Mouse (Mus musculus) gastrocnemius, postnatal 14 days (tissue): ENCODE data around the gene Cdip1. TPM values are rescaled to one million over a fixed set of nuclear protein-coding genes. Genes with fewer than 3 reads are reported as not detected.
"Not testable (repeated sequence)": the region's sequence is repeated elsewhere in the genome, so short reads cannot be mapped to it uniquely, and the experiment has no call there.

Experiments
- DNase-seq: peaks from one replicate; pipeline ENCODE4 v3.0.0; 2021; ENCODE audit warnings: mixed read lengths
- intact Hi-C: fragments of 180-260 bp; cut with DNase I; formaldehyde crosslinking; loops from one replicate; pipeline ENCODE4 v1.15.1; 2025; ENCODE audit warnings: low total_unique reads
- long read RNA-seq, 2 experiments: library from polyadenylated mRNA; stranded (forward); transcript quantifications; one replicate each; pipeline ENCODE4 v2.0.0; 2021
- total RNA-seq, 2 experiments: library from RNA; stranded (reverse); gene quantifications; 2 replicates each; pipeline ENCODE4 v1.2.3; 2021

Cdip1 gene
- 10 to 100 TPM; 61.9 to 62.7 TPM for total RNA-seq
- long read RNA-seq, experiment 1, transcript Cdip1-203 (6 exons, 2,554 nt), result minor isoform, 5 of 129 reads
- long read RNA-seq, experiment 1, transcript Cdip1-201 (6 exons, 3,953 nt), result major isoform, 86 of 129 reads
- long read RNA-seq, experiment 1, partial matches to known transcripts, result 22 of 129 reads
- long read RNA-seq, experiment 1, other reads (novel, unspliced or antisense), result 14 of 129 reads
- long read RNA-seq, experiment 2, transcript Cdip1-203 (6 exons, 2,554 nt), result minor isoform, 17 of 158 reads
- long read RNA-seq, experiment 2, transcript Cdip1-201 (6 exons, 3,953 nt), result major isoform, 112 of 158 reads
- long read RNA-seq, experiment 2, partial matches to known transcripts, result 1 of 158 reads
- long read RNA-seq, experiment 2, other reads (novel, unspliced or antisense), result 28 of 158 reads

DNA sequence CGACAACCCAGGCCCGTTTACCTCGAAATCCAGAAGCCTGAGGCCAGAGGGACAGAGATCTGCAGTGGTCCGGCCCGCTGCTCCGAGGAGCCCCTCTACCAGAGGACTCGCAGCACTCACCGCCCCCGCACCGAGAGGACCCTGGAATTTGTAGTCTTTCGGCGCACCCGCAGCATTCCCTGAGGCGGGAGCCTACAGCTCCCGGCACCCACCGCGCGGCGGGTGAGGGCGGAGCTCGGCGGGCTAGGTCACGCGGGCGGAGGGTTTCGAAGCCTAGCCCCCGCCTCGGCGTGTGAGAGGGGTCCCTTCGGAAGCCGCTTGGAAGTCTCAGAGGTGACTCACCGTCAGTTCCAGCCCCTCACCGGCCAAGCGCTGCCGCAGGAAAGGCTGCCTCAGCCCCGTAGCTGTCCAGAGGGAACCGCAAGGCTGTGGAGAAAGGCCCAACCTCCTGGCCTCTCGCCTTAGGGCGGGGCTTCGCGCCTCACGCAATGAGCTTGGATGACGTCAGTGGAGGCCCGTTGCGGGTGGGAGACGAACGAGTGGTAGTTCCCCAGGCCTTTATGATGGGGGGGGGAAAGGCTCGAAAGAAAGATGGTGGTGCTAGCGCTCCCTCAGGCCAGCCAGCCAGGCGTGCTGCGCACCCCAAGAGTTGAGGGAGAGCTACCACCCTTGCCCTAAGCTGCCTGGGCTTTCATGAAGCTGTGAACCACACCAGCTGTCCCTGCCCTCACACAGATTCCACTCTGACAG lies at the start of gene Cdip1:
TSS of gene Cdip1 (minus strand) at position 483 of the 750 bp plus-strand sequence.
- intact Hi-C loops, result loop anchor here (10.0 kb wide), 1 partner anchor 85 kb away; no protein-coding TSS in a partner anchor
- peak; percentile 94 for DNase-seq

DNA sequence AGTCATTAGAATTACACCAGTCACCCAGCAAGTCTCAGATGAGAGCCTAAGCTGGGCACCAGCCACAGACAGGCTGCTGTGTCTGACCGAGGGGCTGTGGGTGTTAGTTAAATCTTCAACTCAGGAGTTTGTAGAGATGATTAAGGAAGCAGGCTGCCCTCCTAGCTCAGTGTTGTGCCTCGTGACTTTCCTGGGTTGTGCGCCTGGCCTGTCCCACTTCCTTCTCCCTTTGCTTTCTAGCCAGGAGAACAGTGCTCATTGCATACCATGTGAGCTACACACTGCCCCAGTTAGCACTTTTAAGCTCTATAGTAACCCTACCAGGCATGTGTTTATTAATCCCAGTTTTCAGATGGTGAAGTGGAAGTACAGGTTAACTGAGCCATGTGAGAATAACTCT lies 49.5 kb upstream of the Cdip1 start:
- intact Hi-C loops, result no loop called here
- DNase-seq, result no peak

DNA sequence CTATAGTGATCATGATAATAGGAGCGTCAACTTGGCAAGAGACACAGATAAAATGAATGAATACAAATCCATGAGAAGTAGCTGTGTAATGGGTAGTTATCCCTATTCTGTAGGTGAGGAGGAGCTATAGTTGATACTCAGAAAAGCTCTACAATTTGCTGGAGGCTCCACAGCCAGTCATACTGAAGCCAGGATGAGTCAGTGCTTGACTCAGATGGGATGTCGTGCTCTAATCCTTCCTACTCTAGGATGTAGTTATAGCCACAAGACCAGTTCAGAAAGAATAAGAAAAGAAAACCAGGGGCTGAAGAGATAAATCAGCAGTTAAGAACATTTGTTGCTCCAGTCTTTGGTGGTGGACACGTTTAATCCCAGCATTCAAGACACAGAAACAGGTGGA lies 47.5 kb upstream of the Cdip1 start:
- intact Hi-C loops, result no loop called here
- DNase-seq, result no peak

DNA sequence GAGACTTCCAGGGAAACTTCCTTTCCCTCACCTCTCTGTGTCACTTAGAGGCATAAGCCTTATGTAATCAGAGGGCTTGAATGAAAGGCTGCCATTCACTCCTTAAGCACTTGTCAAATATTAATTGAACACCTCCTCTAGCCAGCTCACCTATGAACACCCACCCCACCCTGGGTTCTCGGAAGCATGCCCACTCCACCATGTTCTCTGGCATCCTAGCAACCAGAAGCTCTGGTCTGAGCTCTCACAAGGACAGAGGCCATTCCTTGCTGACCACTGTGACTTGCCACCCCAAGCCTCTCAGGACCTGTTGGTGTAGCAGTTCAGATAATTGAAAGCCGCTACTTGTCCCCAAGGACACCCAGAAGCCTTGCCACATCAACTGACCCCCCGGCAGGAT lies 45.1 kb upstream of the Cdip1 start, which contains the start of gene 4930562C15Rik:
TSS of gene 4930562C15Rik (plus strand) at position 226 of the 400 bp plus-strand sequence.
- DNase-seq, result no peak
- intact Hi-C loops, result no loop called here

DNA sequence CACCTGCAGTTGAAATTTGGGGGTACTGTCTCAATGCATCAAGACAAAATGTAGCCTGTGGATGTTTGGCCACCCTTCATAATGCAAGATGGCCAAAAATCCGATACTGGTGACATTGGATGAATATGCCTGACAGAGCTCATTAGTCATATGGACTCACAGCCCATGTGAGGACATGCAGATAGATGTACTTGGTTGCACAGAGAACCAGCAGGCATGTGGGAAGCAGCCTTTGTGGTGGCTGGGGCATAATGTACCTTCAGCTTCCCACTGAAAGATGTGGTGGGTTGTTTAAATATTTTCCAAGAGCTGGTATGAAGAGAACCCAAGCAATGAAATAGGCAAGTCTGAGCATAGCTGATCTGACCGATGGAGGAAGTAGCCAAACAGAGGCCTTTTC lies 43.8 kb upstream of the Cdip1 start:
- intact Hi-C loops, result no loop called here
- DNase-seq, result no peak

DNA sequence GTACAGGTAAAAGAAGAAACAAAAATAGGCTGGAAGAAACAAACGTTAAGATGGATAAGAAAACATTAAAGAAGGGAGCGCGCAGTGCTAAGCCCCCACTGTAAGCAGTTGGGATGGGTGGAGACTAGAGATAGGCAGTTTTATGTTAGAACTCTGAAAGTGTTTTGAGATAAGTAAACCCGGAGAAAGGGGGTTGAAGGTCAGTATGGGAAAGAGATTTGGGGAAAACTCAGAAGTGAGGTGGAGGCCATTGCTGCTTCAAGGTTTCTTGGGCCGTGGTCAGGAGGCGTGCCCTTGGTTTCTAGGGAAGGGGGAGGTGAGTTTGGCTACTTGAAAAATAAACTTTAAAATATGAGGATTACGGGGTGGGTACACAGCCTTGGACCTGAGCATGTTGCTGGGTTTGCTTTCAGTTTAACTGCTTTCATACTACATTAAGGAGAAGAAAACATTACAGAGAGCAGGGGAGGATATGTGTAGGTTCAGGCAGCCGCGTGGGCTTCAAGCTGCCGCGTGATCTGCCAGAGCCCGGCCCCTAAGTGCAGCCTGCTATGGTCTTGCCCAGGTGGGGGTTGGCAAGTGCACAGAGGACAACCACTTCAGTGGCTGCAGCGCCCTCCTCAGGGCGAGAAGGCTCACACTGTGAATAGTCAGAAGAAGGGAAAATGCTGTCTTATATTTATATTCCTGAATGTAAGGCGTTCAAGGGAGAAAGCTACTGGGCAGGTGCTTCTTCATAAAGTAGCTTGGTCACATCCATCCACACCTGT lies 41.7 kb upstream of the Cdip1 start:
- intact Hi-C loops, result no loop called here
- DNase-seq, result no peak

DNA sequence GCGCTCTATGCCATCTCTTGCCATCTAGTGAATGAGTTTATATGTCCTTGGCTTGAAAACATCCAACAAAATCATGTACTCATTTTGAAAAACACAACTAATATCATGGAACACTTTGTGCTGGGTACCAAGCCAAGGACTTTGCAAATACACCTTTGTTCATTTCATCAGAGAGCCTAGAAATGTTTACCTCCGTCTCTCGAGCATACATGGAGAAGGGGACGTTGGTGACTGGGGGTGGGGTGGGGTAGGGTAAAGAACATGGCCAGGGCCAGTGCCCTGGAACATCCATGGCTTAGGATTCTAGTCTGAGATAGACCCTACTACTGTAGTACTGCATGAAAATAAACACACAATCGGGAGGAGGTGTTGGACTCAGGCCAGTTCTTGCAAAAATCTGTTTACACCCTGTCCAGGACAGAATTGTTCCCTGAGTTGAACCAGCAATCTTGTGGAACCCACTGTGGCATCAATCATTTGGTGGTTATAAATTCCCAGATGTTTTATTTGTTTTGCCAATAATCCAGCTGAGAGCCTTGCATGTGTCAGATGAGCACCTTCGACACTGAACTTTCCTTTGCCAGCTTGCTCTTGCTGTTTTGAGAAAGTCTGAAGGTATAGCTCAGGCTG lies 39.3 kb upstream of the Cdip1 start:
- intact Hi-C loops, result no loop called here

DNA sequence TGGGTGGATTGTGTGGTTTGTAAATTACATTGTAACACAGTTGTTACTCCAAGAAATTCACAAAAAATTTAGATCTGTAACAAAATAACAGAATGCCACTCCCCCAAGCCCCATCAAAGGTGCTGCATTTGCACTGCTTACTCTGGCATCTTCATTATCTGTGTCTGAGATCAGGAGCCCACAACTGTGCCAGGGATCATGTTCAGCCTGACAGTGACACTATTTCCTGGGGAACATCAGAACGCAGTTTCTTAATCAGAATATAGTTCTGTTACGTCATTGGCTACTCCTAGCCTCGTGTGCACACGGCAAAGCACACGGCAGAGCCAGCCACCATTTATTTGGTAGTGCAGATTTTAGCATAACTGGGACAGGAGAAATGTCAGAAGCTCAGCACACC lies 37.5 kb upstream of the Cdip1 start:
- intact Hi-C loops, result no loop called here

More for the DNA sequence above, 39.3 kb upstream of the Cdip1 start:
- DNase-seq, result no peak

DNA sequence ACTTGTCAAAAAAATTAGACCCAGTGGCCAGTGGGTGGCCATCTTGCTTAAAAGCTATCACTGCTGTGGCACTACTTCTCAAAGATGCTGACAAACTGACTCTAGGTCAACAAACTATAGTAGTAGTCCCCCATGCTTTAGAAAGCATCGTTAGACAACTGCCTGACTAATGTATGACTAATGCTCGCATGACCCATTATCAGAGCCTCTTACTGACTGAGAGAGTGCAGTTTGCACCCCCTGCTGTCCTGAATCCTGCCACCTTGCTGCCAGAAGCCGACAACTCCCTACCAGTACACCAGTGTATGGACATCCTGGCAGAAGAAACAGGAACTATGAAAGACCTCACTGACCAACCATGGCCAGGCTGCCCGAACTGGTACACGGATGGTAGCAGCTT lies 34.4 kb upstream of the Cdip1 start:
- DNase-seq, intact Hi-C loops: not testable (repeated sequence)

More for the DNA sequence above, 37.5 kb upstream of the Cdip1 start:
- no peak for DNase-seq

DNA sequence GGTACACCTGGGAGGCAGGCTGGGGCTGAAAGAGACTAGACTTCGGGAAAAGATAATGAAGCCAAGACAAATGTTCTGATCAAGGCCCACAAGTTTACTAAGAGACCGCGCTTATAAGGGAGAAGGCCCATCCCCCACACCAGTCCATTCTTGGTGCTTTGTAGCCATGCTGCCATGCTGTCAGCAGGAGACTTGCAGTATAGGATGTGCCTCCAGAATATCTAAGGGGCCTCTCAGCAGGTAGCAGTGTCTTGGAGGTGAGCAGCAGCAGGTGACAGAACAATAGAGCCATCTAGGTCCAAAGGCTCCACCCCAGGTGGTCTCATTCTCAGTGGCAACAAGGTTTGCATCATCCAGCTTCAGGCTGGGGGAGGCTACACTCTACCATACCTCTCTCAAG lies 28.3 kb upstream of the Cdip1 start:
- intact Hi-C loops, result no loop called here
- DNase-seq, result no peak

DNA sequence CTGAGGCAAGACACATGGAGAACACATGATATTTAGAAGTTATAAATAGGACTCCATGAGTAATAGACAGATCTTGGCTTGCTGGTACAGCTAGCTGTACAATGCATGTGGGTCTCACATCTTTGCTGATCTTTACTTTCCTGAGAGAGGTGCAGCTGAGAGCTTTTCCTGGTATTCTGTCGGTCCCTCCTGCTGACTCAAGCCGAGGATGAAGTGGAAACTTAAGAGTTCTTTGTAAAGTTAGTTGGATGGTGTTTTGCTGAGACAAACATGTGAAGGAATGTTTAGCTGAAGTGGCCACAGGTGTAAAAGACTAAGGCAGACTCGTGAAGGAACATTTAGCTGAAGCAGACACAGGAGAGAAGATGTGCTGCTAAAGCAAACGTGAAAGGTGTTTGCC lies 6.5 kb upstream of the Cdip1 start:
- intact Hi-C loops, result loop anchor here (10.0 kb wide), 1 partner anchor 92 kb away; no protein-coding TSS in a partner anchor
- no peak for DNase-seq

DNA sequence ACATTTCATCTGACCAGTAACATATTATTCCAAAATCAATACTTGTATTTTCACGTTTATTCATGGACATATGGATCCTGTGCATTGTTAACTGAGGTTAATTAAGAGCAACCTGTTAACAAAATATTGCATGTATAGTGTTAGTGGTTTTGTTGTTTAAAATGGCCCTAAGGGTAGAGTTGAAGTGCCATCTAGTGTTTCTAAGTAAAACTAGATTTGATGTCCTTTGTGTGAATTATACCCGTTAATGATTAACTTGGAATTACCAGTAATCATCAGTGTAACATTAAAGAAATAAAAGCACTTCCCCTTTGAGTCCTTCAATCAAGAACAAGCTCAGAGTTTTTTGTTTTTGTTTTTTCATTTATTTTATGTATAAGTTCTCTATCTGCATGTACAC lies 1.2 kb upstream of the Cdip1 start:
- intact Hi-C loops, result loop anchor here (10.0 kb wide), 1 partner anchor 87 kb away; no protein-coding TSS in a partner anchor

DNA sequence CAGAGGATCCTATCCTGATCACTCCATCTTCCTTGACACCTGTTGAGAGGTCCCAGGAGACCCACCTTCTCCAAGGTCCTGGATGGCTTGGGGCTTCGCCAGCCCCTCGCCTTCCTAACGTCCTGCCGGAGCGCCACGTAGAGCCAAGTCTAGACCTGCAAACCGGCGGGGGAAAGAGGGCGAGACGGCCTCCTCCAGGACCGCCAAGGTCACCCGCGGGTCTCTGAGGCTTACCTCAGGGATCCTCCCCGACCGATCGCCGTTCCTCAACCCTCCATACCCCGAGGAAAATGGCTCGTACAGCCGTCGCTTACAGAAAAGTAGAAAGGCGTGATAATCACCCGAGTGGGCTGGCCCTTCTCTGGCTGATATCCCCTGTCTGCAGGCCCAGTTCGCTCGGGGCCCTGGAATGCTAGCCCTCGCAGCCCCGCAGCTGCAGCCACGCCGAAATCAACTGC lies 752 bp downstream of the Cdip1 start:
- intact Hi-C loops, result no loop called here
- no peak for DNase-seq

More for the DNA sequence above, 1.2 kb upstream of the Cdip1 start:
- DNase-seq, result no peak

DNA sequence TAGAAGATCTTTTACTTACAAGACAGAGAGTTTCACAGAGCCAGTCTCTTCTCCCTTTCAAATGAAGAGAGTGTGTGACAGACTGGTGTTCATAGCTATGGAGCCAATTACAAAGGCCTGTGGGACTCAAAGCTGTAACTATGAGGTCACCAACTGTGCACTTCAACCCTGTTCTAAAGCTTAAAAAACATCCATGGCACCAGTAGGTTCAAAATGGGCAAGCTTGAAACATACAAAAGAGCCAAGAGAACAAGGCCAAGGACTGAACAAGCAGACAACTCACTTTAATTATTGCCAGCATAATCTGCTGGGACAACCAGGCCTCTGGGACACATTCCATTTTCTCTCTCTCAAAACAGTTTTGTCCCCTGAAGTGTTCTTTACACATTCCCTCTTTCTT lies 1.9 kb downstream of the Cdip1 start:
- no peak for DNase-seq
- intact Hi-C loops, result no loop called here

DNA sequence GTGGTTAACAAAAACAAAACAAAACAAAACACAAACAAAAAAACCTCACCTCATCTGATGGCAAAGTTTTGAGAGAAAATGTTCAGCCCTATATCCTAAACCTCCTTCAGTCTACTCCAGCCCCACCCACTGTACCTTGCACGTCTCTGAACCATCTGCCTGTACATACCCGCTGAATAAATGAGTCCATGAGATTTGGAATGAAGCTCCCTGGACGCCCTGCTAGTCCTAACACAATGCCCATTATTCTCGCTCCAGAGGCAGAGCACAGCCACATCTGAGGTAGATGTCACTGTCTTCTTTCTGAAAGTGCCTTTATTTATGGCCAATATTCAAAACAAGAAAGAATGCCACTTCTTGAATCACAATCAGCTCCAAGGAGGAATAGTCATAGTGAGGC lies 4.4 kb downstream of the Cdip1 start:
- intact Hi-C loops, result no loop called here
- no peak for DNase-seq

DNA sequence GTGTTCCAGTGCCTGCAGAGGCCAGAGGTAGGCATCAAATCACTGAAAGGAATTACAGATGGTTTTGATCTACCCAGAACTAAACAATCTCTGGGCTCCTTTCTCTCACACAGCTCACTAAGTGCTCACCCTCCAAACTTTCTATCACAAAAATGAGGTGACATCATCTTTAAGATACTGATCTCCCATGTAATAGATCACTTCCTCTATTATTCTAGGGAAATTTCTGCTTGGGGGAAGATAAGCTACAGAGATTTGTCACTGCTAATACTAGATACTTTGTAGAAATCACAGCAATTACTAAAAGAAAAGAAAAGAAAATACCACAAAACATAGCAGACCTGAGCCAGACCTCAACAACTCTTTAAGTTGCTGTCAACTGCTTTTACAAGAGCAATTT lies 7.6 kb downstream of the Cdip1 start:
- DNase-seq, result no peak
- intact Hi-C loops, result no loop called here

DNA sequence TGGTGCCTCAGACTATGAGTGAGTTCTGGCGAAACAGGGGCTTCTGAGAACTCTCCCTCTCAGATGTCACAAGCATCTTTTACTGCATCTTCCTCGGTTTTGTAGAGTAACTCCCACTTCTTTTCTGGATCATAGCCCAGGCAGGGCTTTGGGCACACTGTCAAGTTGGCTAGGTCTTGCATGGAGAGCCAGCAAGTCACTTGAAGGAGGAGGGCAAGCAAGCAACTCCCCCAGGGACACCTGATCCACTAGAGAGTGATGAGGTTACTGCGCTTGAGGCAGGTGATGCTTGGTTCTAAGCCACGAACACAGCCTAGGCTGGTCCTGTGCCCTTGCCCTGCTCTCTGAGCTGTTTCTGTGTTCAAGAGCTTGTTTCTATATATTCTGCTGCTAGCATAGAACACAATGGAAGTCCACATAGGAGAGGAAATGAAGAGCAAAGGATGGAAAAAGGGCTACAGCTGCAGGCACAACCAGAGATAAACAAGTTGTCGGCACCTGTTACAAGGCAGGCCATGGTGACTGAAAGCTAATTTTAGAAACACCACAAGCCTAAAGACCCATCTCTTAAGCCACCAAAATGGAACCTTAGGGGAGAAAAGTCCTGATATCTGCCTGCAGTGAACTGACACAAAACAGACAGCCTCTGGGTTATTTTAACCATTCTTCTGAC lies 8.4 kb downstream of the Cdip1 start:
- peak; percentile 68 for DNase-seq
- intact Hi-C loops, result no loop called here

DNA sequence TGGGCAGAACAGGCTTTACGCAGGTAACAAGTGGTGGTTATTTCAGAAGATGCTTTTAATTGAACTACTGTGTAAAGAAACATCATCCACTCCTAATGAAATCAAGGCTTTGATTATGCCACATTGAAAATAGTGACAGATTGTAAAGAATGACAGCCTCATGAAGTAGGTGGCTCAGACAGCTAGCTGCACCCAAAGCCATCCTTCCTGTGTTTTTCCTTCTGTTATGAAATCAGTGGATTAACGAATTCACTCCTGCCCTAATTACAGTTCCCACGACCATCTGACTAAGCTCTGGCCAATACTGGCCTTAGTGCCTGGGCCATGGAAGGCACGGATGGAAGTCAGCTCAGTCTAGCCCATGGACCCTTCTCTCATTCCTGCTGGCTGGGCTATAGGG lies 11.2 kb downstream of the Cdip1 start:
- DNase-seq, result no peak
- intact Hi-C loops, result no loop called here
